Mouse (Mus musculus) bone marrow macrophage, adult 2 months (primary cell): Measurements from ENCODE around the gene Cldn14.

Source experiments
- CTCF ChIP-seq: IDR thresholded peaks from 2 replicates; pipeline ENCODE4 v1.5.1; 2012; ENCODE audit warnings: low read depth, mild to moderate bottlenecking, low read length, moderate library complexity
- POLR2A ChIP-seq: IDR thresholded peaks from 2 replicates; pipeline ENCODE4 v1.6.1; 2012; ENCODE audit warnings: mild to moderate bottlenecking, low read depth, low read length, borderline replicate concordance

DNA sequence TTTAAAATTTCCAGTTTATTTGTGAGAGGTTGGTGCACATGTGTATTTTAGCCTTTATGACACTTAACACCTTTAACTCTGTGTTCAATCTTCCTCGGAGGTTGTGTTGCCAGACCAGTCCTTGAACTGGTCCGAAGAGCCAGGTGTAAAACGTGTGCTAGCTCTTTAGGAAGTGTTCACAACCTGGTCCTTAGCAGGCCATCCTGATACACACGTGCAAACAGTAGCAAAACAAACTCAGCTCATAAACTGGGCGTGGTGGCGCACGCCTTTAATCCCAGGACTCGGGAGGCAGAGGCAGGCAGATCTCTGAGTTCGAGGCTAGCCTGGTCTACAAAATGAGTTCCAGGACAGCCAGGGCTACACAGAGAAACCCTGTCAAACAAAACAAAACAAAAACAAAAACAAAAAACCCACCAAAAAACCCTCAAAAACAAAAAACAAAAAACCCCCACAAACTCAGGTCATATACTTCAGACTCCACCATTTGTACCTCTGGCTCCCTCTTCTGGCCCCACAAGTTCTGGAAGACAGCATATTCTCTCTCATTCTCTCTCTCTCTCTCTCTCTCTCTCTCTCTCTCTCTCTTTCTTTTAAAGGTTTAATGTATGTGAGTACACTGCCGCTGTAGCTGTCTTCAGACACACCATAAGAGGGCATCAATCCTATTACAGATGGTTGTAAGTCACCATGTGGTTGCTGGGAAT, 65.7 kb downstream of the Cldn14 start:
- no peak for TF ChIP-seq CTCF
- TF ChIP-seq POLR2A: no peak
